ENCODE assay signal across 9 mouse cellular contexts in the genomic region with DNA sequence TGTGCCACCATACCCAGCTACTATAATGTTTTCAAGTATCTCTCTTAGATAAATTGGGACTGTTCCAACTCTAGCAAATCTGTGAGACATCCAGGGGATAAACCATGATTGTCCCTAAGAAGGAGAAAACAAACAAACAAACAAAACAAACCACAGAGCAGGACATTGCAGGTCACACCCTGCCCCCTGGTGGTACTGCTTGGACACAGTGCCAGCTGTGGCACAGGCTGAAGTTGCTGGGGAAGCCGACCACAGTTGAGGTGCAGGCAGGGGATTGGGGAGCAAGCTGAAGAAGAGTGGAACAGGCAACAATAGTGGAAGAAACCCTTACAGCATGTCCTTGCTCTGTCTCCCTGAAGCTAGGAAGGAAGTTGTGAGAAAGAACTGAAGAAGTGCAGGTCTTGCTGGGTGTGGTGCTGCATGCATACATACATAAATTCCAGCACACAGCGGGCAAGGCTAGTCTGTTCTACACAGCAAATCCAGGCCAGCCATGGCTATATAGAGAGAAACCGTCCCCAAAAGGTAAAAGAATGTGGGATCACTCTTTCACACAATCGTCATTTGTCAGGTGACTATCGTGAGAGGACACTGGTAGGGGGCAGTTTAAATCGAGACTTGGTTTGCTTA. TPM values are rescaled to one million over a fixed set of nuclear protein-coding genes. Genes with fewer than 3 reads are reported as not detected.
A peak's percentile ranks its signal among the peaks of the same experiment; 100 is the strongest.
DNase-seq lines count a peak whose midpoint lies in the region; ATAC-seq and TF ChIP-seq lines count a peak whose summit lies in the region.
"Had no signal": no experiment of that assay in that cellular context is flagged by ENCODE, and none has a peak within 500 bp of the region (broad histone marks: within the 10 kb centered on the region; RNA-seq: fewer than 3 reads in every experiment).

No protein-coding gene starts in this region.

- no peaks in the 10 kb centered on the region for H3K27me3 ChIP-seq in midbrain, embryonic 14.5 days (ENCODE audit: control insufficient read depth, insufficient read depth, low read length)
- no peaks in the 10 kb centered on the region for H3K27me3 ChIP-seq in midbrain, embryonic 16.5 days (ENCODE audit: control insufficient read depth, insufficient read depth, low read depth, low read length)
- H3K27me3 ChIP-seq: neural tube, embryonic 12.5 days had no signal

- H3K9ac ChIP-seq in midbrain, embryonic 14.5 days (replicated peaks; ENCODE audit: low read length), result no peak overlapping the region
- H3K9ac ChIP-seq in midbrain, embryonic 16.5 days (ENCODE audit: low read depth, low read length), result no peak overlapping the region
- H3K9ac ChIP-seq: neural tube, embryonic 12.5 days had no signal

- no peak overlapping the region for H3K4me3 ChIP-seq in gastrocnemius, adult 2 months
- H3K4me3 ChIP-seq in midbrain, embryonic 14.5 days (replicated peaks; ENCODE audit: low read depth, low read length), result no peak overlapping the region
- no peak overlapping the region for H3K4me3 ChIP-seq in midbrain, embryonic 16.5 days (ENCODE audit: low read depth, low read length)
- H3K4me3 ChIP-seq: neural tube, embryonic 12.5 days had no signal

- 55% methylated on average over 6 of the region's 6 CpGs for WGBS in midbrain, embryonic 14.5 days
- WGBS in midbrain, embryonic 16.5 days, result 55% methylated on average over 6 of the region's 6 CpGs

- intact Hi-C loops in gastrocnemius, adult 2 months (cut with DNase I), result loop anchor here (2.0 kb wide), 1 partner anchor 39 kb away; no protein-coding TSS in a partner anchor

- no peak overlapping the region for H3K27ac ChIP-seq in gastrocnemius, adult 2 months
- H3K27ac ChIP-seq in midbrain, embryonic 14.5 days (replicated peaks; ENCODE audit: low read depth, low read length), result no peak overlapping the region
- no peak overlapping the region for H3K27ac ChIP-seq in midbrain, embryonic 16.5 days (ENCODE audit: low read length)
- H3K27ac ChIP-seq: neural tube, embryonic 12.5 days had no signal

- no peak for ATAC-seq in midbrain, embryonic 14.5 days (ENCODE audit: low FRiP score, low TSS enrichment)
- no peak for ATAC-seq in midbrain, embryonic 16.5 days

- DNase-seq in gastrocnemius, adult 2 months, result peak; percentile 45
- no peak for DNase-seq in gastrocnemius, adult 8-10 months (ENCODE audit: low spot score in 2 of 2)
- DNase-seq in midbrain, embryonic 14.5 days, result peak; percentile 68
- DNase-seq in adrenal gland, postnatal 36 days, result peak; percentile 45 to 72
- DNase-seq in kidney, postnatal 4 days, result peak; percentile 76
- DNase-seq in spleen, postnatal 10 days (ENCODE audit: low spot score in 2 of 2), result peak; percentile 50 to 75
- DNase-seq in layer of hippocampus, postnatal 14 days (ENCODE audit: low spot score in 2 of 2), result no peak

- H3K4me1 ChIP-seq in midbrain, embryonic 14.5 days (ENCODE audit: control insufficient read depth, insufficient read depth, low read length), result peaks cover 13% of the 10 kb centered on the region
- peaks cover 3% of the 10 kb centered on the region for H3K4me1 ChIP-seq in midbrain, embryonic 16.5 days (ENCODE audit: control insufficient read depth, insufficient read depth, low read length)

- H3K9me3 ChIP-seq in midbrain, embryonic 14.5 days (ENCODE audit: control insufficient read depth, low read length), result no peaks in the 10 kb centered on the region
- no peaks in the 10 kb centered on the region for H3K9me3 ChIP-seq in midbrain, embryonic 16.5 days (replicated peaks; ENCODE audit: control insufficient read depth, low read length, poor library complexity, severe bottlenecking)
- H3K9me3 ChIP-seq: neural tube, embryonic 12.5 days had no signal

- peak; percentile 68 for TF ChIP-seq CTCF in gastrocnemius, adult 2 months (IDR thresholded peaks at IDR 0.05)

- H3K4me2 ChIP-seq in midbrain, embryonic 14.5 days (ENCODE audit: low read length), result no peak overlapping the region
- no peak overlapping the region for H3K4me2 ChIP-seq in midbrain, embryonic 16.5 days (ENCODE audit: low read length)
- H3K4me2 ChIP-seq: neural tube, embryonic 12.5 days had no signal

- H3K36me3 ChIP-seq in midbrain, embryonic 14.5 days (ENCODE audit: control insufficient read depth, insufficient read depth, low read length), result no peaks in the 10 kb centered on the region
- H3K36me3 ChIP-seq in midbrain, embryonic 16.5 days (ENCODE audit: control insufficient read depth, insufficient read depth, low read length), result no peaks in the 10 kb centered on the region
- H3K36me3 ChIP-seq: neural tube, embryonic 12.5 days had no signal

RNA-seq across cellular contexts. Expression of gene Pck2, which starts 3.8 kb away (rescaled TPM):
- total RNA-seq in gastrocnemius, adult 2 months (2021), result 1 to 10 TPM; 3.5 to 4.2 TPM
- total RNA-seq in gastrocnemius, adult 8-10 months (2022), result 1 to 10 TPM; 2.0 to 3.7 (median 2.5) TPM
- polyA plus RNA-seq in midbrain, embryonic 14.5 days (2014; fragmentation: Nextera tagmentation; extraction: Ambion mirVana), result 15.8 and 16.2 TPM in 2 replicates
- polyA plus RNA-seq in midbrain, embryonic 16.5 days (2015; fragmentation: Nextera tagmentation; extraction: Ambion mirVana), result 29.5 and 30.6 TPM in 2 replicates
- total RNA-seq in adrenal gland, postnatal 36 days (2021), result 10 to 100 TPM; 29.4 to 39.9 TPM
- total RNA-seq in layer of hippocampus, postnatal 14 days (2021), result 10 to 100 TPM; 24.0 to 26.8 TPM

RNA-seq across cellular contexts. Expression of gene Nrl, which starts 11.4 kb away (rescaled TPM):
- total RNA-seq in gastrocnemius, adult 2 months (2021), result not detected
- total RNA-seq in gastrocnemius, adult 8-10 months (2022), result not detected
- polyA plus RNA-seq in midbrain, embryonic 14.5 days (2014; fragmentation: Nextera tagmentation; extraction: Ambion mirVana), result 0.24 TPM in 1 of 2 replicates, not detected in the other
- polyA plus RNA-seq in midbrain, embryonic 16.5 days (2015; fragmentation: Nextera tagmentation; extraction: Ambion mirVana), result 0.08 and 0.19 TPM in 2 replicates
- not detected for total RNA-seq in adrenal gland, postnatal 36 days (2021)
- 1 to 10 TPM; 1.5 to 2.2 TPM for total RNA-seq in layer of hippocampus, postnatal 14 days (2021)

RNA-seq across cellular contexts. Expression of gene Dcaf11, which starts 23.6 kb away (rescaled TPM):
- total RNA-seq in gastrocnemius, adult 2 months (2021), result 100 to 1,000 TPM; 129 to 133 TPM
- total RNA-seq in gastrocnemius, adult 8-10 months (2022), result 100 to 1,000 TPM; 135 to 147 (median 143) TPM
- polyA plus RNA-seq in midbrain, embryonic 14.5 days (2014; fragmentation: Nextera tagmentation; extraction: Ambion mirVana), result 133 and 134 TPM in 2 replicates
- 134 and 137 TPM in 2 replicates for polyA plus RNA-seq in midbrain, embryonic 16.5 days (2015; fragmentation: Nextera tagmentation; extraction: Ambion mirVana)
- total RNA-seq in adrenal gland, postnatal 36 days (2021), result 100 to 1,000 TPM; 110 to 139 TPM
- 10 to 100 TPM; 66.9 to 72.3 TPM for total RNA-seq in layer of hippocampus, postnatal 14 days (2021)

RNA-seq across cellular contexts. Expression of gene A730061H03Rik, which starts 24.0 kb away (rescaled TPM):
- total RNA-seq in gastrocnemius, adult 2 months (2021), result not detected
- total RNA-seq in gastrocnemius, adult 8-10 months (2022), result not detected
- polyA plus RNA-seq in midbrain, embryonic 14.5 days (2014; fragmentation: Nextera tagmentation; extraction: Ambion mirVana), result 1.7 and 2.1 TPM in 2 replicates
- 0.55 and 0.72 TPM in 2 replicates for polyA plus RNA-seq in midbrain, embryonic 16.5 days (2015; fragmentation: Nextera tagmentation; extraction: Ambion mirVana)
- total RNA-seq in adrenal gland, postnatal 36 days (2021), result 1 to 10 TPM in 1 of 2 experiments, not detected in 1; 1.0 TPM
- 1 to 10 TPM in 1 of 2 experiments, under 1 TPM in 1; 0.98 to 1.1 TPM for total RNA-seq in layer of hippocampus, postnatal 14 days (2021)
- polyA plus RNA-seq: neural tube, embryonic 12.5 days had no signal

RNA-seq across cellular contexts. Expression of gene Cpne6, which starts 26.0 kb away (rescaled TPM):
- total RNA-seq in gastrocnemius, adult 2 months (2021), result not detected
- not detected for total RNA-seq in gastrocnemius, adult 8-10 months (2022)
- polyA plus RNA-seq in midbrain, embryonic 14.5 days (2014; fragmentation: Nextera tagmentation; extraction: Ambion mirVana), result 0.74 and 1.4 TPM in 2 replicates
- polyA plus RNA-seq in midbrain, embryonic 16.5 days (2015; fragmentation: Nextera tagmentation; extraction: Ambion mirVana), result 2.2 and 3.4 TPM in 2 replicates
- total RNA-seq in adrenal gland, postnatal 36 days (2021), result not detected
- total RNA-seq in layer of hippocampus, postnatal 14 days (2021), result 100 to 1,000 TPM; 544 to 545 TPM

Comparison
In these comparisons a context has a peak if more than half of its experiments do, and no peak if none do; other contexts are left out.
1. DNase-seq: peak in gastrocnemius, adult 2 months (single experiment), midbrain, embryonic 14.5 days (single experiment), adrenal gland, postnatal 36 days (2 of 2), kidney, postnatal 4 days (2 of 2) and spleen, postnatal 10 days (2 of 2); none in gastrocnemius, adult 8-10 months (0 of 2) and layer of hippocampus, postnatal 14 days (0 of 2).
2. RNA of gene Pck2, which starts 3.8 kb away (total RNA-seq): 29.4 to 39.9 TPM in adrenal gland, postnatal 36 days and 24.0 to 26.8 TPM in layer of hippocampus, postnatal 14 days; 3.5 to 4.2 TPM in gastrocnemius, adult 2 months and 2.0 to 3.7 TPM in gastrocnemius, adult 8-10 months; every median in the first group is over 4 times any median in the second.